Mouse (Mus musculus) C2C12 (cell line): ENCODE results near the gene Dazap1.

Experiments
- CTCF ChIP-seq: IDR thresholded peaks from one replicate; pipeline ENCODE4 v1.5.1; 2011; ENCODE audit not compliant: control insufficient read depth, insufficient read depth, insufficient read length
- MYOD1 ChIP-seq: IDR thresholded peaks from one replicate; pipeline ENCODE4 v1.6.1; 2011; ENCODE audit warnings: low read depth; ENCODE audit not compliant: control insufficient read depth, insufficient read length
- MYOG ChIP-seq: IDR thresholded peaks from one replicate; pipeline ENCODE4 v1.6.1; 2011; ENCODE audit not compliant: control insufficient read depth, insufficient read length; ENCODE audit errors: extremely low read depth
- USF1 ChIP-seq: IDR thresholded peaks from one replicate; pipeline ENCODE4 v1.6.1; 2011; ENCODE audit warnings: low read depth, mild to moderate bottlenecking, control low read depth, moderate library complexity

DNA sequence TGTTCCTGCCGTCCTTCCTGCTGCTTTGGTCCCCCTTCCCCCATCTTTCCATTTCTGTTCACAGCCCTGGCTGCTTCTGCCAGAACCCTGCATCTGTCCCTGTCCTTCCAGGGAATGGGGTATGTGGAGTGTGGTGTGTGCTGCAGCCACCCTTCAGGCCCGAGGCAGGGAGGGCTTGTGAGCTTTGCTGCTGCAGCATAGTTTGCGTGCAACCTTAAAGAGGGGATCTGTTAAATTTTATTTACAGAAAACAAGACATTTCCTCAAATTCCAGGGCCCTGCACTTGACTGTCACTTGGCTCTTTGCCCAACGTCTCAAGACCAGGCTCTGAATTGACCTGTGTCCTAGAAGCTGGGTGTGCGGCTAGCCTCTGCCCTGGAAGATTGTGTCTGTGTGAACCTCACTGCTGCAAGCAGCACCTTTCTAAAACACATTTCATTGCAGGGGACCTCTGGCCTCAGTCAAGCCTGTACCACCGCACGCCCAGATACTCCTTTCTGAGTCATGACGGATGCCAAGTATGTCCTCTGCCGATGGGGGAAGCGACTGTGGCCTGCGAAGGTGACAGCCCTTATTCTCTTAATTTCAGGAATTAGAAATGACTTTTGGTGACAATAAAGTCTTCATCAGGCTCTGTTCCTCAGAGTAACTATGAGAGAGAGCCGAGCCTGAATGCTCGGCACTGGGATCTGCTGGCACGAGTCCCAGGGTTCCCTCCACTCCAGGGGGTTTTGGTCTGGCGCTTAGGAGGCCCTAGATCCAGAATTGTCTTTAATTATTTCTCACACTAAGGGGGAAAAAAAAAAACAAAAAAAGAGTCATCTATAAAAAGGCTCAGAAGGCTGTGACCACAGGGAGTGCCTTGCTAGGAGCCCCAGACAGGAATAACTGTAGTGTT is 33.2 kb upstream of the Dazap1 start:
- TF ChIP-seq MYOG (no peak), CTCF (no peak), MYOD1 (peak; percentile 81), USF1 (no peak)
